Mouse (Mus musculus) liver, postnatal 0 days (tissue): ENCODE measurements around the gene A730009L09Rik. TPM values are rescaled to one million over a fixed set of nuclear protein-coding genes. Genes with fewer than 3 reads are reported as not detected.

Experiments
- ATAC-seq: fragments of 200-750 bp; cut with Nextera tagmentation; 2 replicates; pipeline ENCODE4 v1.8.0; 2017; ENCODE audit warnings: mild to moderate bottlenecking, moderate library complexity
- DNase-seq: peaks from one replicate; pipeline ENCODE4 v3.0.0-alpha.2; 2016
- H3K27ac ChIP-seq: fragments of 300-500 bp; sonication (generic); 2 replicates; pipeline ENCODE4 v1.5.1; 2014; ENCODE audit warnings: antibody characterized with exemption, moderate library complexity, mild to moderate bottlenecking, low read depth
- H3K27me3 ChIP-seq: fragments of 300-500 bp; sonication (generic); 2 replicates; pipeline ENCODE4 v1.6.1; 2014; ENCODE audit warnings: low read length, control low read depth, mixed read lengths; ENCODE audit not compliant: insufficient read depth
- H3K36me3 ChIP-seq: fragments of 300-500 bp; sonication (generic); replicated peaks from 2 replicates; pipeline ENCODE4 v1.6.1; 2014; ENCODE audit warnings: mild to moderate bottlenecking, control low read depth, low read length, moderate library complexity, mixed read lengths; ENCODE audit not compliant: insufficient read depth
- H3K4me1 ChIP-seq: fragments of 300-500 bp; sonication (generic); 2 replicates; pipeline ENCODE4 v1.6.1; 2014; ENCODE audit warnings: antibody characterized with exemption, mild to moderate bottlenecking, control low read depth; ENCODE audit not compliant: insufficient read depth
- H3K4me2 ChIP-seq: fragments of 300-500 bp; sonication (generic); 2 replicates; pipeline ENCODE4 v1.6.1; 2014; ENCODE audit warnings: low read depth, mild to moderate bottlenecking, low read length, moderate library complexity, mixed read lengths
- H3K4me3 ChIP-seq: fragments of 300-500 bp; sonication (generic); 2 replicates; pipeline ENCODE4 v1.5.1; 2014; ENCODE audit warnings: low read depth, low read length
- H3K9ac ChIP-seq: fragments of 300-500 bp; sonication (generic); replicated peaks from 2 replicates; pipeline ENCODE4 v1.6.1; 2014; ENCODE audit warnings: mild to moderate bottlenecking, moderate library complexity
- H3K9me3 ChIP-seq: fragments of 300-500 bp; sonication (generic); 2 replicates; pipeline ENCODE4 v1.6.1; 2016; ENCODE audit warnings: mild to moderate bottlenecking, control low read depth, low read length, mixed read lengths
- CTCF ChIP-seq: sonication (generic); IDR thresholded peaks from 2 replicates; pipeline ENCODE4 v1.5.1; 2016; ENCODE audit warnings: antibody characterized with exemption, low read depth
- EP300 ChIP-seq: IDR thresholded peaks from 2 replicates; pipeline ENCODE4 v1.6.1; 2016; ENCODE audit warnings: antibody characterized with exemption, low read depth, mild to moderate bottlenecking
- WGBS: fragments of 180-500 bp; shearing (Covaris S2); extraction: QIAGEN DNeasy Blood & Tissue Kit; methylation state at CpG from one replicate; pipeline ENCODE4 v1.1.7; 2014; ENCODE audit not compliant: insufficient replicate concordance; 5-methylcytosine and 5-hydroxymethylcytosine counted together
- polyA plus RNA-seq: library from polyadenylated mRNA; unstranded; fragments of >200 nt; fragmentation: Nextera tagmentation; extraction: Ambion mirVana; gene quantifications from 2 replicates; pipeline ENCODE4 v1.2.1, GENCODE M21; 2015

The A730009L09Rik gene
- not detected in 2 replicates for polyA plus RNA-seq

- H3K4me3 ChIP-seq = no peak within 1 kb of the TSS
- DNase-seq (no peak), ATAC-seq (no peak)
- no peak within 1 kb of the TSS for H3K27ac ChIP-seq
- no peaks in the 10 kb centered on the region for H3K9me3 ChIP-seq
- H3K27me3 ChIP-seq = no peaks in the 10 kb centered on the region
- no peak within 1 kb of the TSS for H3K9ac ChIP-seq
- 74% methylated on average over 8 of the region's 8 CpGs for WGBS
- H3K4me2 ChIP-seq = no peak within 1 kb of the TSS
- no peak for TF ChIP-seq CTCF
- TF ChIP-seq EP300 = no peak
- no peaks in the 10 kb centered on the region for H3K4me1 ChIP-seq
- no peaks in the 10 kb centered on the region for H3K36me3 ChIP-seq
Measured at GRCm38 (mm10) chr16:84514821-84515220, at the start of gene A730009L09Rik. Gene A730009L09Rik (plus strand): TSS chr16:84515121.

- H3K27ac ChIP-seq = no peak overlapping the region
- ATAC-seq (no peak), DNase-seq (no peak)
- H3K4me1 ChIP-seq = no peaks in the 10 kb centered on the region
- H3K4me2 ChIP-seq = no peak overlapping the region
- no peaks in the 10 kb centered on the region for H3K9me3 ChIP-seq
- WGBS = 74% methylated on average over 6 of the region's 6 CpGs
- no peak overlapping the region for H3K9ac ChIP-seq
- H3K27me3 ChIP-seq = no peaks in the 10 kb centered on the region
- no peak overlapping the region for H3K4me3 ChIP-seq
- TF ChIP-seq EP300 = no peak
- no peak for TF ChIP-seq CTCF
- no peaks in the 10 kb centered on the region for H3K36me3 ChIP-seq
Measured at GRCm38 (mm10) chr16:84465581-84466165, 49.2 kb upstream of the A730009L09Rik start.

- Histone ChIP-seq H3K4me3 (no peak overlapping the region), H3K27ac (no peak overlapping the region), H3K4me1 (no peaks in the 10 kb centered on the region), H3K27me3 (no peaks in the 10 kb centered on the region), H3K9me3 (no peaks in the 10 kb centered on the region), H3K9ac (no peak overlapping the region), H3K4me2 (no peak overlapping the region), H3K36me3 (no peaks in the 10 kb centered on the region)
- ATAC-seq (no peak), DNase-seq (no peak)
- no peak for TF ChIP-seq EP300
- peak; percentile 19; the same call in 1 of the 2 replicates for TF ChIP-seq CTCF
- 16% methylated on average over 1 of the region's 1 CpGs for WGBS
Measured at GRCm38 (mm10) chr16:84468898-84469297, 46.0 kb upstream of the A730009L09Rik start.

- H3K4me2 ChIP-seq = no peak overlapping the region
- no peaks in the 10 kb centered on the region for H3K27me3 ChIP-seq
- ATAC-seq (no peak), DNase-seq (no peak)
- no peaks in the 10 kb centered on the region for H3K36me3 ChIP-seq
- no peak overlapping the region for H3K27ac ChIP-seq
- no peaks in the 10 kb centered on the region for H3K9me3 ChIP-seq
- no peak for TF ChIP-seq CTCF
- H3K4me3 ChIP-seq = no peak overlapping the region
- 69% methylated on average over 1 of the region's 1 CpGs for WGBS
- no peak overlapping the region for H3K9ac ChIP-seq
- H3K4me1 ChIP-seq = no peaks in the 10 kb centered on the region
Measured at GRCm38 (mm10) chr16:84469994-84470393, 44.9 kb upstream of the A730009L09Rik start.

- Histone ChIP-seq H3K9me3 (no peaks in the 10 kb centered on the region), H3K9ac (no peak overlapping the region), H3K36me3 (no peaks in the 10 kb centered on the region), H3K27me3 (no peaks in the 10 kb centered on the region), H3K4me1 (no peaks in the 10 kb centered on the region), H3K27ac (no peak overlapping the region), H3K4me3 (no peak overlapping the region), H3K4me2 (no peak overlapping the region)
- no peak for ATAC-seq
- 71% methylated on average over 6 of the region's 6 CpGs for WGBS
- TF ChIP-seq CTCF (no peak), EP300 (no peak)
- DNase-seq = no peak
Measured at GRCm38 (mm10) chr16:84473406-84473805, 41.5 kb upstream of the A730009L09Rik start.

GRCm38 (mm10) chr16:84474712-84475111, 40.2 kb upstream of the A730009L09Rik start:
- Histone ChIP-seq H3K9me3 (no peaks in the 10 kb centered on the region), H3K9ac (no peak overlapping the region), H3K27ac (no peak overlapping the region), H3K4me1 (no peaks in the 10 kb centered on the region), H3K4me2 (no peak overlapping the region), H3K36me3 (no peaks in the 10 kb centered on the region), H3K27me3 (no peaks in the 10 kb centered on the region), H3K4me3 (no peak overlapping the region)
- TF ChIP-seq CTCF (no peak), EP300 (no peak)
- WGBS = 62% methylated on average over 4 of the region's 4 CpGs
- DNase-seq (no peak), ATAC-seq (no peak)

GRCm38 (mm10) chr16:84476948-84477347, 38.0 kb upstream of the A730009L09Rik start:
- no peak for TF ChIP-seq CTCF
- Histone ChIP-seq H3K9me3 (no peaks in the 10 kb centered on the region), H3K27me3 (no peaks in the 10 kb centered on the region), H3K4me2 (no peak overlapping the region), H3K4me1 (no peaks in the 10 kb centered on the region), H3K4me3 (no peak overlapping the region), H3K27ac (no peak overlapping the region), H3K36me3 (no peaks in the 10 kb centered on the region), H3K9ac (no peak overlapping the region)
- DNase-seq (no peak), ATAC-seq (no peak)
- 65% methylated on average over 5 of the region's 5 CpGs for WGBS
